Mouse (Mus musculus): ENCODE results near the gene Ankrd6. TPM values are rescaled to one million over a fixed set of nuclear protein-coding genes. Genes with fewer than 3 reads are reported as not detected.

Gene Ankrd6
- total RNA-seq, 2 experiments from 2014 or later = 39.6 TPM

DNA sequence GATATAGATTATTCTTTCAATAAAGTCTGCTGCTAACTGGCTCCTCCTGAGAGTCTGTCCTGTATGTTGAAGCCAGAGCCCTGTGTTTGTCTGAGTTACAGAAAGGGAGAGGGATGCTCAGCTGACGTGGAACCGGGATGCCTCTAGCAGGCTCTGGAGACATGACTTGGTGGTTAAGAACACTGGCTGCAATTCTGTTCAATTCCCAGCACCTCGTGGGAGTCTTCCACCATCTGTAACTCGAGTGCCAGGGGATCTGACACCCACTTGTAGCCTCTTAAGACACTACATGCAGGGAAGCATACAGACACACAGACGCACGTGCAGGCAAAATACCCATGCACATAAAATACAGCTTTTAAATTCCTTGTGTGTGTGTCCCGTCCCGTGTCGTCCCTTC lies 95.1 kb downstream of the Ankrd6 start:
- no peak overlapping the region for H3K27ac ChIP-seq
- TF ChIP-seq CTCF (conservative IDR thresholded peaks at IDR 0.05) = no peak
- DNase-seq (ENCODE audit: low spot score in 2 of 2) = no peak
- H3K4me3 ChIP-seq = no peak overlapping the region

DNA sequence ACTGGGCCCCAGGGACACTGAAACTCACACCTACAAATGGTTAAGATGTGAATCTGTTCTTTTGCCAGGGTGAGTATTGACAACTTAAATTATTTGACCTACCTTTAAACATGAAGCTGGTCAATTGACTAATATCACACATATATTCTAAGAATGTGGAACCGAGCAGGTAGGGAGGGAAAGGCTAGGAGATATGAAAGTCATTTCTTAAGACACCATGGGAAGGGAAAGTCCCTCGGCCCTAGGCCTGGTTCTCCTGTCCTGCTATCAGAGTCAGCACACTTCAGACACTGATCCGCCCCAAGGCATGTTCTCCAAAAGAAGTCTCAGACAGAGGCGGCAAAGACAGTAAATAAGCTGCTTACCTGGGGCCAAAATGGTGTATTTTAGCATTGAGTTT lies 95.7 kb downstream of the Ankrd6 start:
- Histone ChIP-seq H3K4me3 (no peak overlapping the region), H3K27ac (no peak overlapping the region)
- no peak for TF ChIP-seq CTCF (conservative IDR thresholded peaks at IDR 0.05)
- no peak for DNase-seq (ENCODE audit: low spot score in 2 of 2)

DNA sequence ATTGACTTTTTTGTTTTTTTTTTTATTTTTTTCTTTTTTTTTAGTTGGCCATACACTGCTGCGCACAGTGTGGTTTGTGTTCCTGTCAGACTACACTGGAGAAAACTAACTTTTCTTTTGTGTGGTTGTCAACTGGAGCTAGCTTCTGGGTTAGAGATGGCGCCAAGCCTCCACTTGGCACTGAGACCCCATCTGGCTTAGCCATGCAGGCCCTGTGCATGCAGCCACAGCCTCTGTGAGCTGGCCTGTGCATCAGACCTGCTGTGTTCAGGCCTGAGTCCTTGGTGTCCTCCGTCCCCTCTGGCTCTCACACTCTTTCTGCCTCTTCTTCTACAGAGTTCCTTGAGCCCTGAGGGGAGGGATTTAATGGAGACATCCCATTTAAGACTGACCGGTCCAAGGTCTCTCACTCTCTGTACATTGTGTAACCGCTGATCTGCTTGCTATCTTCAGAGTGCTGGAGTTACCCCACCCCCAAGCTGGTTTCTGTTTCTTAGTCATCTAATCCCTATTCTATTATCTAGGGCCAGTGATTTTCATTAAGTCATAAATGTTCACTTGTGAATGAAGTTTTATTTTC lies 96.9 kb downstream of the Ankrd6 start:
- Histone ChIP-seq H3K27ac (no peak overlapping the region), H3K4me3 (no peak overlapping the region)
- no peak for DNase-seq (ENCODE audit: low spot score in 2 of 2)
- TF ChIP-seq CTCF (conservative IDR thresholded peaks at IDR 0.05) = no peak

DNA sequence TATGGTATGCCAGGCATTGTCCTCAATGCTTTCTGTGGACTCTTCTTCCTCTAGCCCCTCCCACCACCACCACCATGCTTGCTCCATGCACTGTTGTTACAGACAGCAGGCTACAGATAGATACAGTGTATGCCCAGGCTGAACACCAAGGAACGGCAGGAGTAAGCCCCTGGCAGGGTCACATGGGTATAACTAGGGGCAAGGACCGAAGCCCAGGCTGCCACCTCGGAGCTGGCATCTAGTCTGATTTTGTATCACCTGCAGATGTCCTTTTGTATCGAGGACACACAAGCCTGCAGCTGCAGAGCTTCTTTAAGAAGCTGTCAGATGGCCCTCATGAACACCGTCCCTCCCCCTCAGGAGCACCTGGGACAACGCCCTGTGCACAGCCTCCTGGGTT lies 97.8 kb downstream of the Ankrd6 start:
- Histone ChIP-seq H3K27ac (no peak overlapping the region), H3K4me3 (no peak overlapping the region)
- no peak for TF ChIP-seq CTCF (conservative IDR thresholded peaks at IDR 0.05)
- no peak for DNase-seq (ENCODE audit: low spot score in 2 of 2)

DNA sequence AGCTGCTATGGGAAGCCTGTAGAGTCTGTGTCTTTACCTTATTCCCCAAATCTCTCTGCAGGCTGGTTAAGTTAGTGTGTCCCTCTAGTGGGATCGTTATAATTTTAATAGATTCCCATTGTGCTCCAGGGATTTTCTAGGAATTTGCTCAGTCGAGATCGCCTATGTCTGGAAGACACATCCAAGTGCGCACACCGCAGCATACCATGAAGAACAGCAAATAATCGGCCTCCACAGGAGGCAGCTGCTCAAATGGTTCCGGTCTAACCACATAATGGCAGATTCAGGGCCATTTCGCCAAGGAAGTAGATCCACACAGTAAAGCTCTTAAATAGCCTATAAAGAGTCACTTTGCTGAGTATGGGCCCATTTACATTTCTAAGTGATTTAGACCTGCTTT lies 98.3 kb downstream of the Ankrd6 start:
- H3K27ac ChIP-seq = no peak overlapping the region
- H3K4me3 ChIP-seq = no peak overlapping the region
- no peak for TF ChIP-seq CTCF (conservative IDR thresholded peaks at IDR 0.05)
- no peak for DNase-seq (ENCODE audit: low spot score in 2 of 2)

DNA sequence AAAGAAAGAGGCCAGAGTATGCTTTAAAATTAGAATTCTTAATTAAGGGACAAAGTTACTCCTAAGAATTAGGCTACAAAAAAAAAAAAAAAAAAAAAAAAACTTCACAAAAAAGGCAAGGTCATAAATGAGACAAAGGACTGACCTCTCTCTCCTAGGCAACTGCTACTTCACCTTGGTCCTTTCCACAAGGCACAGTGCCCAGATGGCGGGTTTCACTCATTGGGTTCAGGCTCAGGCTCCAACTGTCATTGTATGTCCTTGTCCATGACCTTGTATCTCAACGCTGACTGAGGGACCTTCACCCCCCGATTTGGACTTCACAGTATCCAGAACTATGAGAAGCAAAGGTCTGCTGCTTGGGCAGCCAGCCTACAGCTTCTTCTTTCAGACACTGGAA lies 112.2 kb downstream of the Ankrd6 start:
- DNase-seq (ENCODE audit: low spot score in 2 of 2) = no peak
- Histone ChIP-seq H3K27ac (no peak overlapping the region), H3K4me3 (no peak overlapping the region)
- TF ChIP-seq CTCF (conservative IDR thresholded peaks at IDR 0.05) = no peak

DNA sequence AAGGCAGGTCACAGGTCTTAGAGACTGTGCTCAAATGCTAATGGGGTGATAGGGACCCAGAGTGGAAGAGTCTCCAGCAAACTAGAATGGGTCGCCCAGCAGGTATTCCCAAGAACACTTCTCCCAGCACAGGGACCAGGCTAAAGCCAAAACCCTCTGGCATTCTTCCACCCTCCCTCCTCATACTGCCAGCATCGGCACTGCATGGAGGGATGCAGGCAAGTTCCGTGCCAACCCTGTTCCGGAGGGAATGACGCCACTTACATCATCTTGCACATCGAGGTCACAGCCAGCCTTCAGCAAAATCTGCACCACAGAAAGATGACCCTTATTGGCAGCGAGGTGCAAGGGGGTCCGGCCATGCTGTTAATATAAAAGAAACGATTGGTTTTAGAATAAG lies 114.6 kb downstream of the Ankrd6 start:
- DNase-seq (ENCODE audit: low spot score in 2 of 2) = no peak
- Histone ChIP-seq H3K4me3 (no peak overlapping the region), H3K27ac (no peak overlapping the region)
- TF ChIP-seq CTCF (conservative IDR thresholded peaks at IDR 0.05) = no peak

DNA sequence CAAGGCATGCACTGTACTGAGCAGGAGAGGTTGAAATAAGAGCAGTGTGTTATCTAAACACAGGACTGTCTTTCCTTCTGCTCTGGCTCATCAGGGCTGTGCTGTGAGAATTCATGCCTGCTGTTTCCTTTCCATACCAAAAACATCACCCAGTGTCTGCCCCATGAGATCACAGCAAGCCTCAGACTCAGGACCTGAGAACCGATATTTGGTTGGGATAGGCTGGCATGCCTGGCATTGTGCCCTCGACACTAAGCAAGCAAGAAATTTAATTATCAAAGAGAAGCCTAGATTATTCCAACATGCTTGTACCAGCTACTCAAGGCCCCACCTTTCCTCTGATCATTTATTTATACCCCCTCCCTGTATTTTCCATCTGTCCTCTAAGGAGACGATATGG lies 116.1 kb downstream of the Ankrd6 start:
- no peak for DNase-seq (ENCODE audit: low spot score in 2 of 2)
- Histone ChIP-seq H3K27ac (no peak overlapping the region), H3K4me3 (no peak overlapping the region)
- no peak for TF ChIP-seq CTCF (conservative IDR thresholded peaks at IDR 0.05)

DNA sequence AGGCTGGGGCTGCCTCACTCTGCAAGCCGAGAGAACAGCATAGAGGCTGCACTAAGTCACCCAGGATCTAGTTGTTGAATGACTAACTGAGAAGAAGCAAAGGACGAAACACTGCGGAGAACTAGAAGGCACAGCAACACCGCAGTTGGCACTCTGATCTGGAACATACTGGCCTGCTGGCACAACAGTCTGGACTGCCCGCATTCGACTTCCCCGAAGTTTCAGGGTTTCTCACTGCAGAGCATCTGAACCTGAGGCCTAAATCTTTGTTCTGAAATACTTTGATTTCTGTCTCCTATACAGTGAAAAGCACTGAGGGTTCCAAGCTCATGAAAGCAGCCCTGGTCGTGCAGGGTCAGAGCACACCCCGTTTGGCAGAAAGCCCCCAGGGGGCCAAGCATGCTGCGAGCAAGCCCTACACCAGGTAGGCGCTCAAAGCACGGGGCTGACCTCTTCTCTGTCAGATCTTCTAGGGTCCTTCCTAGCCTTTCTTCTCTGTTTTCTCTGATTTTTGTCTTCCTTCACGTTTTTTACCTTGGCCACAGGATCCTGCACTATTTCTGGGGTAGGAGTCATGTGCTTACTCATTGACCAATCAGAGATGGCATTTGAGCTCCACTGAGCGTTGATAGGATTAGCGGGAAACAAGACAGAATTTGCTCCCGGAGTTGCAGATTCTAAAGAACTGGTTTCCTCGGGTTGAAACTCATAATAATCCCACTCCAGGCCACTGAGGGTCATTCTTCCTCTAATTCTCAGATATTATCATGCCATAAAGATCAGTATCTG lies 117.0 kb downstream of the Ankrd6 start:
- no peak for DNase-seq (ENCODE audit: low spot score in 2 of 2)
- Histone ChIP-seq H3K4me3 (no peak overlapping the region; the same call in 1 of the 2 replicates), H3K27ac (no peak overlapping the region)
- TF ChIP-seq CTCF (conservative IDR thresholded peaks at IDR 0.05) = no peak

DNA sequence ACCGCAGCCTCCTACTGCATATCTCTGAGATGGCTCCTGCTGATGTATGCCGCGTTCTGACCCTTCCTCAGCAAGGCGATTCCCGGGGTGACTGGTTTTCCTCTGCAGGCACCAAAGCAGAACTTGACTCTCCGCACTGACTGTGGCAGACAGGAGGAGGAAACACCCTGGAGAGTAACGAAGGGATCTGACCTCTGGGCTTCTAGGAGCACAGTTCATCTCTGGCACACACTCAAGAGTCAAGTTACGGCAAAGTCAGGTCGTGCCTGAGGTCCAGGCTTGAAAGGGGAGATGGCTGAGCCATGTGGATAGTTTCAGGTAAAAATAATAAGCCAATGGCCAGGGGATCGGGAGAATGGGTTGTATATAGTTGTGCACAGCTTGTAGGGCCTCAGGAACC lies 121.3 kb downstream of the Ankrd6 start:
- DNase-seq (ENCODE audit: low spot score in 2 of 2) = no peak
- Histone ChIP-seq H3K4me3 (no peak overlapping the region), H3K27ac (no peak overlapping the region)
- TF ChIP-seq CTCF (conservative IDR thresholded peaks at IDR 0.05) = no peak

DNA sequence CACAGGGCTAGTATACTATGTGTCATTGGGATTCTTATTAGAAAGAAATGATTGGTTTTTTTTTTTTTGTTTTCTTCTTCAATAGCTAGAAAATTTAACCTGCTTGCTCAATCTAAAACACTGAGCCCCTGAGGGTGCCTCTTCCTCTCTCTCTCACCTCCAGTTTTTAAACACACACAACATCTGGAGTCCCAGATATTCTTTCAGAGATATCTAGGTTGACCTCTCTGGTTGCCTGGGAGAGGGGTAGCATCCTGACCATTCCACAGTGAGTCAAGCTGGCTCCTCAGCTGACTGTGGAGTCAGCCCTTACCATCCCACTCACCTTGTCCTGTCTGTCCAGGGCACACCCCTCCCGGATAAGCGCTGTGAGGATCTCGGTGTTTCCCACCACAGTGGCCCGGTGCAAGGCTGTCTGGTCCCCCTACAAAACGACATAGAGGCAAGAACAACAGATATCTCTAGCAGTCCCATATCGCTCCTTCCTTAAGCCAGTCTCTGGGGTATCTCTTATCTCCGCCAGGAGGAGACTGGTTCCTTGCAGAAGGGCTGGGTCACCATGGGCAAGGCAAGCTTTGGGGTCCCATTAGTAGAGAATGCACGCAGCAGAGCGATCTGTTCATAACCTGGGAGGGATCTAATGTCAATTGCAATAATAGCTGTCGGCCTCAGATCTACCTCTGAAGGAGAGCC lies 122.1 kb downstream of the Ankrd6 start:
- no peak overlapping the region for H3K4me3 ChIP-seq
- TF ChIP-seq CTCF (conservative IDR thresholded peaks at IDR 0.05) = no peak
- no peak overlapping the region for H3K27ac ChIP-seq
- no peak for DNase-seq (ENCODE audit: low spot score in 2 of 2)

DNA sequence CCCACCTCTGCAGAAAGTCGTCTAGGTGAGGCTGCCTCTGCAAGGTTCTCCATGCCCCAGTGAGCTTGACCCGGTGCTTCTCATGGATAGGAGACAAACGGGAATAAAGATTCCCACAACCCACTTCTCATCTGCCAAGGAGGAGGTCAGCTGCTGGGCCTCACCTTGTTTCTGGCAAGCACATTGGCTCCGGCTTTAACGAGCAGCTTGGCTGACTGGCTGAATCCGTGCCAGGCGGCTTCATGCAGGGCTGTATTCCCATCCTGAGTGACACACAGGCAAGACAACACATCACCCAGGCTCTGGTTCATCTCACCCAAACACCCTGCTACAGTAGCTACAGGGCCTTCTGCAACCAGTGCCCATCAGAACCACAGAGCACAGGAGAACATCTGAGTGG lies 123.7 kb downstream of the Ankrd6 start:
- no peak for TF ChIP-seq CTCF (conservative IDR thresholded peaks at IDR 0.05)
- peak; percentile 27 to 29 for DNase-seq (ENCODE audit: low spot score in 2 of 2)
- H3K27ac ChIP-seq = peak overlapping the region; percentile 46; the same call in 1 of the 2 replicates

DNA sequence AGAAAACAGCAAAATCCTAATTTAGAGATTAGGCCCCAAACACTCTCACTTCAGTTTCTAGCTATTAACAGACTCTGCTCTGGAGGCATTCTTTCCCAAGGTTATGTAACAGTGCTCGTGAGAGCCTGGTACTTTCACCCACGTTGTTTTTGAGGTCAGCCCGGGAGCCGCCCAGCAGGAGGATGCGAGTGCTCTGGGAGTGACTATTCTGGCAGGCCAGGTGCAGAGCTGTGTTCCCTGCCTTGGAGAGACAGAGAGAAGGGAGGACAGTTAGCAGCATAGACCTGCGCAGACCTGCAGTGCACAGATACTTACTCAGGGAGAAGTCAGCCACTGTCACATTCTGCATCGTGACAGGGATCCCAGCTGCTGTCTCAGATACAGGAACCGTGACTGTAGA lies 126.4 kb downstream of the Ankrd6 start:
- Histone ChIP-seq H3K4me3 (no peak overlapping the region), H3K27ac (0 out of 2 replicates have a peak overlapping the region, but pooled peaks have one; percentile 18)
- TF ChIP-seq CTCF (conservative IDR thresholded peaks at IDR 0.05) = no peak
- DNase-seq (ENCODE audit: low spot score in 2 of 2) = no peak

More for the DNA sequence above, 123.7 kb downstream of the Ankrd6 start:
- no peak overlapping the region for H3K4me3 ChIP-seq

Data from layer of hippocampus, adult 2 months (tissue).